11 mouse cellular contexts compared by ENCODE assay signal in genomic region chr6:91180767-91181171, GRCm38 (mm10). TPM values are rescaled to one million over a fixed set of nuclear protein-coding genes. Genes with fewer than 3 reads are reported as not detected.
DNase-seq lines count a peak whose midpoint lies in the region; ATAC-seq lines count a peak whose summit lies in the region.
"Had no signal": no experiment of that assay in that cellular context is flagged by ENCODE, and none has a peak within 500 bp of the region (broad histone marks: within the 10 kb centered on the region; RNA-seq: fewer than 3 reads in every experiment).

No protein-coding gene starts in this region.

- no peaks in the 10 kb centered on the region; the same call in 1 of the 2 replicates for H3K4me1 ChIP-seq in intestine, embryonic 14.5 days (replicated peaks; ENCODE audit: control insufficient read depth, insufficient read depth, low read length)
- no peaks in the 10 kb centered on the region for H3K4me1 ChIP-seq in intestine, embryonic 16.5 days (ENCODE audit: control insufficient read depth, insufficient read depth, low read length)
- peaks cover 22% of the 10 kb centered on the region for H3K4me1 ChIP-seq in embryonic facial prominence, embryonic 14.5 days (ENCODE audit: control insufficient read depth, insufficient read depth, low read length)
- peaks cover 25% of the 10 kb centered on the region for H3K4me1 ChIP-seq in heart, embryonic 15.5 days (replicated peaks)
- no peaks in the 10 kb centered on the region for H3K4me1 ChIP-seq in kidney, embryonic 15.5 days

- 60% methylated on average over 9 of the region's 9 CpGs for WGBS in intestine, embryonic 14.5 days
- 54% methylated on average over 9 of the region's 9 CpGs for WGBS in intestine, embryonic 16.5 days
- 16% methylated on average over 9 of the region's 9 CpGs for WGBS in embryonic facial prominence, embryonic 14.5 days
- 67% methylated on average over 9 of the region's 9 CpGs for WGBS in heart, embryonic 15.5 days
- 68% methylated on average over 9 of the region's 9 CpGs for WGBS in kidney, embryonic 15.5 days

- H3K9me3 ChIP-seq in intestine, embryonic 14.5 days (ENCODE audit: control insufficient read depth, low read length), result no peaks in the 10 kb centered on the region
- no peaks in the 10 kb centered on the region for H3K9me3 ChIP-seq in intestine, embryonic 16.5 days (ENCODE audit: control insufficient read depth, low read length)
- H3K9me3 ChIP-seq in embryonic facial prominence, embryonic 14.5 days (ENCODE audit: control insufficient read depth, low read length), result no peaks in the 10 kb centered on the region
- H3K9me3 ChIP-seq in heart, embryonic 15.5 days (replicated peaks), result no peaks in the 10 kb centered on the region
- H3K9me3 ChIP-seq in kidney, embryonic 15.5 days (replicated peaks), result no peaks in the 10 kb centered on the region
- H3K9me3 ChIP-seq: liver, embryonic 12.5 days had no signal

- H3K9ac ChIP-seq in intestine, embryonic 14.5 days (ENCODE audit: low read length), result no peak overlapping the region
- H3K9ac ChIP-seq in intestine, embryonic 16.5 days (ENCODE audit: low read depth, low read length), result no peak overlapping the region
- H3K9ac ChIP-seq in embryonic facial prominence, embryonic 14.5 days (ENCODE audit: low read depth, low read length), result no peak overlapping the region
- H3K9ac ChIP-seq in heart, embryonic 15.5 days, result no peak overlapping the region
- H3K9ac ChIP-seq in kidney, embryonic 15.5 days, result no peak overlapping the region
- H3K9ac ChIP-seq: liver, embryonic 12.5 days had no signal

- H3K36me3 ChIP-seq in intestine, embryonic 14.5 days (ENCODE audit: control insufficient read depth, insufficient read depth, low read length), result no peaks in the 10 kb centered on the region
- no peaks in the 10 kb centered on the region for H3K36me3 ChIP-seq in intestine, embryonic 16.5 days (ENCODE audit: control insufficient read depth, insufficient read depth, low read length)
- H3K36me3 ChIP-seq in embryonic facial prominence, embryonic 14.5 days (ENCODE audit: control insufficient read depth, insufficient read depth, low read length), result no peaks in the 10 kb centered on the region
- H3K36me3 ChIP-seq in heart, embryonic 15.5 days, result no peaks in the 10 kb centered on the region
- no peaks in the 10 kb centered on the region for H3K36me3 ChIP-seq in kidney, embryonic 15.5 days
- H3K36me3 ChIP-seq: liver, embryonic 12.5 days had no signal

- no peak overlapping the region for H3K27ac ChIP-seq in intestine, embryonic 14.5 days (ENCODE audit: low read depth)
- H3K27ac ChIP-seq in intestine, embryonic 16.5 days (ENCODE audit: low read length), result no peak overlapping the region
- peak overlapping the region; percentile 84 for H3K27ac ChIP-seq in embryonic facial prominence, embryonic 14.5 days (replicated peaks; ENCODE audit: low read depth, low read length)
- H3K27ac ChIP-seq in heart, embryonic 15.5 days, result peak overlapping the region; percentile 35
- H3K27ac ChIP-seq in kidney, embryonic 15.5 days, result no peak overlapping the region
- H3K27ac ChIP-seq: liver, embryonic 12.5 days had no signal

- H3K4me3 ChIP-seq in intestine, embryonic 14.5 days (ENCODE audit: low read depth, low read length), result no peak overlapping the region
- no peak overlapping the region for H3K4me3 ChIP-seq in intestine, embryonic 16.5 days (ENCODE audit: low read length)
- H3K4me3 ChIP-seq in embryonic facial prominence, embryonic 14.5 days (ENCODE audit: low read depth, low read length), result no peak overlapping the region
- H3K4me3 ChIP-seq in heart, embryonic 15.5 days, result no peak overlapping the region
- H3K4me3 ChIP-seq in kidney, embryonic 15.5 days (replicated peaks), result no peak overlapping the region
- H3K4me3 ChIP-seq: liver, embryonic 12.5 days had no signal

- ATAC-seq in intestine, embryonic 14.5 days (replicated peaks; ENCODE audit: low FRiP score, low TSS enrichment, low read depth), result 0 out of 2 replicates have a peak, but pooled peaks have one; percentile 8
- ATAC-seq in intestine, embryonic 16.5 days, result no peak
- peak; percentile 84 for ATAC-seq in embryonic facial prominence, embryonic 14.5 days (ENCODE audit: low read depth)
- no peak for ATAC-seq in heart, embryonic 15.5 days (replicated peaks; ENCODE audit: insufficient number of reproducible peaks, insufficient read depth, low FRiP score, low read depth)
- no peak for ATAC-seq in kidney, embryonic 15.5 days (replicated peaks; ENCODE audit: low FRiP score)
- ATAC-seq: liver, embryonic 12.5 days had no signal

- H3K4me2 ChIP-seq in intestine, embryonic 14.5 days (ENCODE audit: low read length), result no peak overlapping the region
- H3K4me2 ChIP-seq in intestine, embryonic 16.5 days (ENCODE audit: low read depth, low read length), result no peak overlapping the region
- no peak overlapping the region for H3K4me2 ChIP-seq in embryonic facial prominence, embryonic 14.5 days (ENCODE audit: low read depth, low read length)
- H3K4me2 ChIP-seq in heart, embryonic 15.5 days, result no peak overlapping the region
- no peak overlapping the region for H3K4me2 ChIP-seq in kidney, embryonic 15.5 days
- H3K4me2 ChIP-seq: liver, embryonic 12.5 days had no signal

- DNase-seq in intestine, embryonic 14.5 days (ENCODE audit: low spot score), result no peak
- DNase-seq in ES-CJ7 (ENCODE audit: low read depth, low spot score), result peak; percentile 32
- DNase-seq in embryonic facial prominence, embryonic 14.5 days (ENCODE audit: low spot score), result peak; percentile 92
- DNase-seq in cerebellum, postnatal 25 days, result no peak
- DNase-seq in testis, postnatal 10 days (ENCODE audit: low spot score), result no peak
- DNase-seq: spleen, adult 18-20 months; thymus, postnatal 4 days had no signal

- no peaks in the 10 kb centered on the region for H3K27me3 ChIP-seq in intestine, embryonic 14.5 days (replicated peaks; ENCODE audit: control insufficient read depth, insufficient read depth, low read length)
- no peaks in the 10 kb centered on the region for H3K27me3 ChIP-seq in intestine, embryonic 16.5 days (replicated peaks; ENCODE audit: control insufficient read depth, insufficient read depth, low read length)
- H3K27me3 ChIP-seq in embryonic facial prominence, embryonic 14.5 days (replicated peaks; ENCODE audit: control insufficient read depth, insufficient read depth, low read length), result no peaks in the 10 kb centered on the region
- H3K27me3 ChIP-seq in heart, embryonic 15.5 days, result peaks cover 7% of the 10 kb centered on the region; the same call in 1 of the 2 replicates
- H3K27me3 ChIP-seq in kidney, embryonic 15.5 days, result no peaks in the 10 kb centered on the region

RNA-seq across cellular contexts. Expression of gene Hdac11, which starts 24.3 kb away (rescaled TPM):
- polyA plus RNA-seq in intestine, embryonic 14.5 days (2014; fragmentation: Nextera tagmentation; extraction: Ambion mirVana), result 9.6 and 9.7 TPM in 2 replicates
- 7.7 and 9.0 TPM in 2 replicates for polyA plus RNA-seq in intestine, embryonic 16.5 days (2015; fragmentation: Nextera tagmentation; extraction: Ambion mirVana)
- 15.4 and 15.7 TPM in 2 replicates for polyA plus RNA-seq in embryonic facial prominence, embryonic 14.5 days (2014; fragmentation: Nextera tagmentation; extraction: Ambion mirVana)
- 8.7 and 10.4 TPM in 2 replicates for polyA plus RNA-seq in heart, embryonic 15.5 days (2015; fragmentation: Nextera tagmentation; extraction: Ambion mirVana)
- 13.2 and 14.3 TPM in 2 replicates for polyA plus RNA-seq in kidney, embryonic 15.5 days (2015; fragmentation: Nextera tagmentation; extraction: Ambion mirVana)

RNA-seq across cellular contexts. Expression of gene Fbln2, which starts 31.5 kb away (rescaled TPM):
- polyA plus RNA-seq in intestine, embryonic 14.5 days (2014; fragmentation: Nextera tagmentation; extraction: Ambion mirVana), result 49.0 and 54.6 TPM in 2 replicates
- 43.6 and 51.0 TPM in 2 replicates for polyA plus RNA-seq in intestine, embryonic 16.5 days (2015; fragmentation: Nextera tagmentation; extraction: Ambion mirVana)
- polyA plus RNA-seq in embryonic facial prominence, embryonic 14.5 days (2014; fragmentation: Nextera tagmentation; extraction: Ambion mirVana), result 202 and 230 TPM in 2 replicates
- 156 and 255 TPM in 2 replicates for polyA plus RNA-seq in heart, embryonic 15.5 days (2015; fragmentation: Nextera tagmentation; extraction: Ambion mirVana)
- 38.9 and 56.4 TPM in 2 replicates for polyA plus RNA-seq in kidney, embryonic 15.5 days (2015; fragmentation: Nextera tagmentation; extraction: Ambion mirVana)

Comparison
In these comparisons a context has a peak if more than half of its experiments do, and no peak if none do; other contexts are left out.
1. ATAC-seq: peak in intestine, embryonic 14.5 days (single experiment) and embryonic facial prominence, embryonic 14.5 days (single experiment); none in intestine, embryonic 16.5 days (single experiment), heart, embryonic 15.5 days (single experiment) and kidney, embryonic 15.5 days (single experiment).
2. DNase-seq: peak in ES-CJ7 (single experiment) and embryonic facial prominence, embryonic 14.5 days (single experiment); none in intestine, embryonic 14.5 days (single experiment), cerebellum, postnatal 25 days (0 of 2) and testis, postnatal 10 days (single experiment).
3. H3K27ac ChIP-seq: peak in embryonic facial prominence, embryonic 14.5 days (single experiment) and heart, embryonic 15.5 days (single experiment); none in intestine, embryonic 14.5 days (single experiment), intestine, embryonic 16.5 days (single experiment) and kidney, embryonic 15.5 days (single experiment).